Mouse (Mus musculus) gastrocnemius, postnatal 10 days (tissue): ENCODE data around the gene Inava. TPM values are rescaled to one million over a fixed set of nuclear protein-coding genes. Genes with fewer than 3 reads are reported as not detected.

ENCODE experiments used
- total RNA-seq, 2 experiments: library from RNA; stranded (reverse); gene quantifications; 2 replicates each; pipeline ENCODE4 v1.2.3; 2021

The Inava gene
- total RNA-seq, 2 experiments from 2014 or later = 0.28 TPM; not detected in 1

Other genes starting within 250 kb of the Inava start
- 10 to 100 TPM; 18.2 to 31.6 TPM for gene Igfn1, start 227.9 kb downstream of the Inava start, total RNA-seq
- gene Tmem9, start 226.1 kb downstream of the Inava start, total RNA-seq = 10 to 100 TPM; 27.2 to 29.0 TPM
- gene Ascl5, start 183.5 kb downstream of the Inava start, total RNA-seq = not detected
- gene Cacna1s, start 181.5 kb downstream of the Inava start, total RNA-seq = 100 to 1,000 TPM; 558 to 576 TPM
- 1 to 10 TPM; 1.1 to 2.0 TPM for gene Kif21b, start 102.9 kb downstream of the Inava start, total RNA-seq
- gene Mroh3, start 21.4 kb downstream of the Inava start, total RNA-seq = not detected
- gene Gpr25, start 26.6 kb upstream of the Inava start, total RNA-seq = not detected
- 10 to 100 TPM; 17.7 to 24.2 TPM for gene Camsap2, start 111.8 kb upstream of the Inava start, total RNA-seq
- gene Ddx59, start 181.0 kb upstream of the Inava start, total RNA-seq = 10 to 100 TPM; 15.2 to 15.4 TPM
- gene Kif14, start 232.1 kb upstream of the Inava start, total RNA-seq = 1 to 10 TPM; 1.7 to 2.6 TPM